Mouse (Mus musculus) 3134 (cell line): ENCODE data around the gene Sgk2.
A peak's percentile ranks its signal among the peaks of the same experiment; 100 is the strongest.

ENCODE experiments used
- DNase-seq: peaks from one replicate; pipeline ENCODE4 v3.0.0-alpha.2; 2011; ENCODE audit warnings: low spot score; ENCODE audit not compliant: insufficient read length; ENCODE audit errors: extremely low read depth

Gene Sgk2

DNA sequence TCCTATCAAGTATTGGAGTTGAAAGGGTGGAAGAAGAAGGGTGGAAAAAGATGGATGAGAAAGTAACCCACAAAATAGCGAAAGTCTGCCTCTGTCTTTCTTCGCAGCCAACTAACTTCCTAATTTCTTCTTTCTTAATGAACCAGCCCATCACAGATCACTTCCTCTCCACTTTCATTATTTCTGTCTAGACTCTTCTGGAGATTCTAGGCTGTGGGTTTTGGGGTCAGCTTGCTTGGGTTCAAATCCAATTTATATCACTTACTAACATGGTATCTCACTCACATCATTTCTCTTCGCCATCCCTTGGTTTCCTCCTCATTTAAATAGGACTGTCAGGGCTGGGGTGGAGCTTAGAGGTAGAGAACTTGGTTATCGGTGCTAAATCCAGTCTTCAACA is 1.1 kb downstream of the Sgk2 start:
- DNase-seq = no peak

- no peak for DNase-seq
These were observed 4.4 kb downstream of the Sgk2 start for GRCm38 (mm10) chr2:162991394-162992083.

- no peak for DNase-seq
These were observed 4.9 kb downstream of the Sgk2 start for GRCm38 (mm10) chr2:162992084-162992437.

- no peak for DNase-seq
These were observed 6.9 kb downstream of the Sgk2 start for GRCm38 (mm10) chr2:162993881-162994616.

GRCm38 (mm10) chr2:162998528-162999230 is 11.5 kb downstream of the Sgk2 start:
- peak; percentile 31 for DNase-seq

DNA sequence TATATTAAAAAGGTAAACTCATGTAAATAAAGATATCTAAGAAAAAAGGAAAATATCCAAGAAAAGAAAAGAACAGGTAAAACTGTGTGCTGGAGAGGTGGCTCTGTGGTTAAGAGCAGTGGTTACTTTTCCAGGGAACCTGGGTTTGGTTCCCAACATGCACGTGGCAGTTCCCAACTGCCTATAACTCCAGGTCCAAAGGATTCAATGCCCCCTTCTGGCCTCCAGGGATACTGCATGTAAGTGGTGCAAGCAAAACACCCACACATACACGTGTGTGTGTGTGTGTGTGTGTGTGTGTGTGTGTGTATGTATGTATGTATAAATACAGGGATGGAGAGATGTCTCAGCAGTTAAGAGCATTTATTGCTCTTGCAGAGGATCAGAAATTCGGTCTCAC is 12.6 kb downstream of the Sgk2 start:
- DNase-seq = peak; percentile 53

GRCm38 (mm10) chr2:163001071-163001470 is 13.9 kb downstream of the Sgk2 start:
- DNase-seq = no peak

DNA sequence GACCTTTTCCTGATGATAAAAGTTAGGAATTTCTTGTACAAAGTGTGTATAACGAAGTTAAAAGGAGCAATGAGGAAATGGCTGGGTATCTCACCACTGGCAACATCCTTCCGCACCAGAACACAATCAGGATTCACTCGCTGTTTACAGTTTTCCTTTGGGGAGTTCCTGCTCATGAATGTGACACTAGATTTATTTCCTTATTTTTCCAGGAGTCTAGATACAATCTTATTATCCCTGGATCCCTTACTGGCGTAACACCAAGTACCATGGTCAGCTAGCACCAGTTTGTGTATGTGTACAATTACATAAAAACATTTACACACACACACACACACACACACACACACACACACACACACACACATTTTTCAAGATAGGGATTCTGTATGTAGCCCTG is 20.2 kb downstream of the Sgk2 start:
- DNase-seq = no peak

DNA sequence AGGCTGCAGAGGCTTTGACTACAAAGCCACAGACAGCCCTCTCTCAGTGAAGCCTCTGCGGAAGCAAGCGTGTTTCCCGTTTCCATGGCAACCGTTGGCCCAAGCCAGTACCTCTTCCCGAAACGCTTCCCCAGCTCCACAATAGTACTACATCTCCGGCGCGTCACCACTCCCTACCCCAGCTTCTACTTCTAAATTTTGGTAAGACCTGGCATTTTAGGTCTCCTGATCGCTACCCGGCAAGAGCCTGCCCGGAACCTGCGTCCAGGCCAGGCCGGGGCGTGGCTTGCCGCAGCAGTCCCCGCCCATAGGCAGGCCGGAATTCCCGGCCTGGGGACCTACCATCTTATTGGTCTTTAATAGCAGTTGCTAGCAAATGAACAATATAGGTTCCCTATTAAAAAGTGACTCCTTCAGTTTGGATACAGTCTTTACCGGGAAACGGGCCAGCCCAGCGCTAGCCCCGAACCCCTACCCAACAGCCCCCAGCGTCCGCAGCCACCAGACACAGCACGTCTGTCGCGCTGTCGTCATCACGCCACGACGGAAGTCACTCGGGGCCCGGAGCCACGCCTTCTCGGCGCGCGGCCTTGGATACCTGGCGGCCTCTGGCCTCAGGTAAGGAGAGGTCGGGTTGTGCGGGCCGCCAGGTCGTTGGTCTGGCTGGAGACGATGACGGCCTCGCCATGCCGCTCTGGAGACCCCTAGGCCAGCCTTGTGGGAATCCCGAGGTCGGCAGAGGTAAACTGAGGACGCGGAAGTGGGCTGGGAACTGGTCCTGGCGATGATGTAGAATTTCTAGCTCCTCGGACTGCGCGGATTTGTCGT is 30.0 kb downstream of the Sgk2 start, which contains the start of gene Ift52:
Gene Ift52 (plus strand): TSS at position 439 of the 828 bp plus-strand sequence.
- DNase-seq = peak; percentile 95

DNA sequence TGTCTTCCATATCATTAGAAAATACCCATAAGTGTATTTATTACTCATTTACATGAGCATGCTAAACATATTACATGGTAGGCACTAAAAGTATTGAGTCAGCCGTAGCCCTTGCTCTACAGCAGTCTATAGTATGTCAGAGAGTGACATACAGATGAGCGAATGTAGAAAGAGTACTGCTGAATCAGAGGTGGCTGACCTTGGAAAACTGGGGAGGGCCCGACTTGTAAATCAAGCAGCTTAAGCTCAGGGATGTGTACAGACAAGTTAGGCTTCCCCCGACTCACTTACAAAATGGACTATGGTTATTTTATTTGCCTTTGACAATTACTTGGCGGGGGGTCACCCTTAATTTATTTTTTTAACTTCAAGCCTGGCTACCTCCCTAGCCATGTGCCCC is 44.2 kb downstream of the Sgk2 start:
- no peak for DNase-seq

- DNase-seq = no peak
These were observed 44.6 kb downstream of the Sgk2 start for GRCm38 (mm10) chr2:163031757-163032156.

GRCm38 (mm10) chr2:163032622-163033021 is 45.5 kb downstream of the Sgk2 start:
- DNase-seq = no peak

DNA sequence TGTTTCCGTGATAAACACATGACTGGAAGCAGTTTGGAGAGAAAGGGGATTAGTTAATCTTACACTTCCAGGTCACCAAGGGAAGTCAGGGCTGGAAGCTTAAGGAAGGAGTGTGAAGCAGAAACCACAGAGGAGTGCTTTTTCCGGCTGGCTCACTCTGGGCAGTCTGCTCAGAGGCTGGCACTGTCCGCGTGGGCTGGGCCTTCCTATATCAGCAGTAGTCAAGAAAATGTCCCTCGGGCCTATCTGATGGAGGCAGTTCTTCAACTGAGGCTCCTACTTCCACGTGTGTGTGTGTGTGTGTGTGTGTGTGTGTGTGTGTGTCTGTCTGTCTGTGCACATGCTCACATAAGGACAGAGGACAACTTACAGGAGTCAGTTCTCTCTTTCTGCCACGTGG is 52.8 kb downstream of the Sgk2 start:
- no peak for DNase-seq

DNA sequence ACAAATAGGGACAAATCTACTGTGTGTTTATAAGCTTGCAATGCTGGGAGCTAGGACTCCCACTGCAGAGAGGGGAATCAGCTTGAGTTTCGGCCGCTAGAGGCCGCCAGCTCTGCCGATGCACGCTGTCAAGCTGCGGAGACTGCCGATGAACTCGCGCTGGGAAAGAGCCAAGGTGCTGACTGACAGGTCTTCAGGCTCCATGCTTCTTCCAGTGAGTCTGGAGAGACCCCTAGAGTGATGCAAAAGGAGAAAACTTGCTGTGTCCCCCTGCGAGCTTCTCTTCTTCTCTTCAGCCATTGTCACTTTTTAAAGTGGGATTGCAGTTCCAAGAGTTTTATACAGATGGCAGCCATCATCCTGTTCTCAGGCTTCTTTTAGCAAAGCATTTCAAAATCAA is 61.0 kb downstream of the Sgk2 start:
- DNase-seq = peak; percentile 37

DNA sequence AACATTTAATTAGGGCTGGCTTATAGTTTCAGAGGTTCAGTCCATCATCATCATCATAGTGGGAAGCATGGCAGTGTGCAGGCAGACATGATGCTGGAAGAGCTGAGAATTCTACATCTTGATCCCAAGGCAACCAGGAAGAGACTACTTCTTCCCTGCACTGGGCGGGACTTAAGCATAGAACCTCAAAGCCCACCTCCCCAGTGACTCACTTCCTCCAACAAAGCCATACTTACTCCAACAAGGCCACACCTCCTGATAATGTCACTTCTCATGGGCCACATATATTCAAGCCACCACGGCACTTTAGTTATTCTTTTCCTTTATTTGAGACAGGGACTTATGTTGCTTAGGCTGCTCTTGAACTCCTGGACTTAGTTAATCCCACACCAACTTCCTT is 62.0 kb downstream of the Sgk2 start:
- DNase-seq = no peak

DNA sequence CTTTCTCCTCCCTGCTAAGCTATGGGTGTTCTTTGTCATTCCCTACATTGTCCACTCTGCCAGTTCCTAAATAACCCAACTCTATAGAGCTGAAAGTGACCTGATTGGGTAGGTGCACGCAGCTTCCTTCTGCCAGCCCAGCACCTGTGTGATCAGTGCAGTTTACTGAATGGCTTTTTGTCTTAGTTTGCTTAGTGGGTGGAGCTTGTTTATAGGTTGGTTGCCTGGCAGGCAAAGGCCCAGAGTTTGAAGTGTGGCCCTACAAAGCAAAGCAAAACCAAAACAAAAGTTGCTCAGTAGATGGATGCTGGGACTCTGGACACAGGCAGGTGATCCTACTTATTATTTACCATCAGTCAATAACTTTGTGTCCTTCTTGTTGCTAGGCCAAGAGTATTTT is 64.6 kb downstream of the Sgk2 start:
- DNase-seq = no peak

GRCm38 (mm10) chr2:163052101-163052500 is 65.0 kb downstream of the Sgk2 start:
- no peak for DNase-seq

- DNase-seq = no peak
These were observed 65.7 kb downstream of the Sgk2 start for GRCm38 (mm10) chr2:163052826-163053225.

DNA sequence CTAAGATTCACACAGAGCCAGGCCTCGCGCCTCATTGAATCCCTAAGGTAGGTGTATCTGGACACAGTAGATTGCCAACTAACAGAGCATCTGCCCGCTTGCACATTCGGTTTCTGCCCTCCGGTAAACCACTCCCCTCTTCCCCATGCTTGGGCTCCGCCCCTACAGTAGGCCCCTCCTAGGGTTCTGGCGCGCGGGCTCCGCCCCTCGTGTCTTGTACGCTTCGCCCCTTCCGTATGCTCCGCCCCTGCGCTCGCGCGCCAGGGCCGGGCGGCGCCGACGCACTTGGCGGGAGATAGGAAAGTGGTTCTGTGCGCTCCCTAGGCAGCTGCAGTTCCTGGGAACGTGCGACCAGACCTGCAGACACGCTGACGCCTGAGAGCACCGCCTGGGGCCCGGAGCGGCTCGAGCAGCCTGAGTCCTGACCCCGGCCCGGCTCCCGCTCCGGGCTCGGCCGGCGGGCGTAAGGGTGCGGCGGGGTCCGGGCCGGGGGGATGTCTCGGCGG is 67.3 kb downstream of the Sgk2 start, which contains the start of gene Mybl2:
Gene Mybl2 (plus strand): TSS at position 353 of the 506 bp plus-strand sequence.
- peak; percentile 100 for DNase-seq

DNA sequence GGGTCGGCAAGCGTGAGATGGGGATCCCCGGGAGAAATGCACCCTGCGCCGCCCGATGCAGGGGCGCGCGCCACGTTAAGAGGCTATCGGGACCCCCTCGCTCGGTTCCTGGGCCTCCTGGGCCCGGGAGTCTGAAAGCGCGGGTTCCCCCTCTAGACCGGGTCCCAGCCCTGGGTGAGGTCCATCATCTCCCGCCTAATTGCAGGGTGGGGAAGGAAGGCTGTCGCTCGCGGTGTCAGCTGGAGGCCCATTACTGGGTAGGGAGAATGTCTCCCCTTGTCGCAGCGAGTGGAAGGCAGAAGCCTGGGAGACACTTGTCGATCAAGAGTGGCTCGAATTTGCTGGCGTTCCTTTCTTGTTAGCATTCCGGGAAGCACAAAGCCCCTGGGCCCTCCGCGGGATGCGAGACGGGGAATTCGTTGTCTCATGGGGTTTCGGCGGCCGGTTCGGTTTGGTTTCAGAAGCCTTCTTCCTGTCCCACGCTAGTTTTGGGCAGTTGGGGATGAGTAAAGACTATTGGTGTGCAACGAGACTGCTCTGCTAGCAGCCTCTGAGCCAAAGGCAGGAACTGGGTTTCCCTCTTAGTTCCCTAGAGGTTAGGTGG is 67.9 kb downstream of the Sgk2 start:
- DNase-seq = peak; percentile 70
